Mouse (Mus musculus) kidney, adult 2 months (tissue): ENCODE data around the gene Cyth3. TPM values are rescaled to one million over a fixed set of nuclear protein-coding genes. Genes with fewer than 3 reads are reported as not detected.

ENCODE experiments used
- DNase-seq: peaks from one replicate; pipeline ENCODE4 v3.0.0; 2021
- H3K27ac ChIP-seq: fragments of 200-500 bp; 2 replicates; pipeline ENCODE4 v1.5.1; 2012; ENCODE audit warnings: low read depth, low read length, control low read depth, inconsistent platforms; ENCODE audit not compliant: insufficient read depth
- H3K27me3 ChIP-seq: fragments of 200-500 bp; replicated peaks from 2 replicates; pipeline ENCODE4 v1.6.1; 2012; ENCODE audit warnings: mild to moderate bottlenecking, moderate library complexity, low read length, inconsistent platforms; ENCODE audit not compliant: control insufficient read depth, insufficient read depth
- H3K36me3 ChIP-seq: fragments of 200-500 bp; 2 replicates; pipeline ENCODE4 v1.6.1; 2012; ENCODE audit warnings: mild to moderate bottlenecking, moderate library complexity, low read length, inconsistent platforms; ENCODE audit not compliant: control insufficient read depth, insufficient read depth
- H3K4me1 ChIP-seq: fragments of 200-500 bp; 2 replicates; pipeline ENCODE4 v1.6.1; 2011; ENCODE audit warnings: low read length; ENCODE audit not compliant: control insufficient read depth, insufficient read depth
- H3K4me3 ChIP-seq: fragments of 200-500 bp; 2 replicates; pipeline ENCODE4 v1.5.1; 2011; ENCODE audit warnings: mild to moderate bottlenecking, low read depth, low read length, control low read depth; ENCODE audit not compliant: insufficient read depth
- CTCF ChIP-seq: fragments of 200-500 bp; conservative IDR thresholded peaks from 2 replicates; pipeline ENCODE4 v1.5.1; 2011; ENCODE audit warnings: low read depth, mild to moderate bottlenecking, control low read depth, low read length, moderate library complexity, mixed read lengths; ENCODE audit not compliant: insufficient read depth, insufficient read length
- POLR2A ChIP-seq: fragments of 200-500 bp; IDR thresholded peaks from one replicate; pipeline ENCODE4 v1.6.1; 2011; ENCODE audit warnings: low read depth, low read length, control low read depth
- WGBS: fragments of 180-500 bp; shearing (Covaris S2); methylation state at CpG from one replicate; pipeline ENCODE4 v1.1.7; 2018; 5-methylcytosine and 5-hydroxymethylcytosine counted together
- polyA plus RNA-seq: library from polyadenylated mRNA; depleted of rRNA; stranded (reverse); fragments of >200 nt; gene quantifications from 2 replicates; pipeline ENCODE4 v1.2.3, GENCODE M21; 2012

Cyth3 gene
- polyA plus RNA-seq, 1 experiment = 22.8 TPM

- TF ChIP-seq POLR2A (no peak), CTCF (0 out of 2 replicates have a peak, but pooled peaks have one; percentile 1)
- no peak overlapping the region for H3K4me3 ChIP-seq
- H3K27ac ChIP-seq = no peak overlapping the region
- H3K4me1 ChIP-seq = no peaks in the 10 kb centered on the region
- 96% methylated on average over 10 of the region's 10 CpGs for WGBS
- no peaks in the 10 kb centered on the region for H3K27me3 ChIP-seq
- no peaks in the 10 kb centered on the region for H3K36me3 ChIP-seq
- DNase-seq = no peak
Observed at GRCm38 (mm10) chr5:143583081-143583480, 39.2 kb upstream of the Cyth3 start.

GRCm38 (mm10) chr5:143584982-143585381 is 37.3 kb upstream of the Cyth3 start:
- TF ChIP-seq CTCF (no peak), POLR2A (no peak)
- Histone ChIP-seq H3K27ac (no peak overlapping the region), H3K36me3 (no peaks in the 10 kb centered on the region), H3K4me1 (no peaks in the 10 kb centered on the region), H3K4me3 (no peak overlapping the region), H3K27me3 (no peaks in the 10 kb centered on the region)
- DNase-seq = no peak
- WGBS = 82% methylated on average over 5 of the region's 5 CpGs

- Histone ChIP-seq H3K36me3 (no peaks in the 10 kb centered on the region), H3K4me1 (no peaks in the 10 kb centered on the region), H3K4me3 (no peak overlapping the region), H3K27ac (no peak overlapping the region), H3K27me3 (no peaks in the 10 kb centered on the region)
- 68% methylated on average over 8 of the region's 8 CpGs for WGBS
- TF ChIP-seq CTCF = no peak
- no peak for TF ChIP-seq POLR2A
- peak; percentile 21 for DNase-seq
Observed at GRCm38 (mm10) chr5:143586386-143586785, 35.9 kb upstream of the Cyth3 start.

- peak; percentile 13 for DNase-seq
- TF ChIP-seq CTCF (no peak), POLR2A (no peak)
- Histone ChIP-seq H3K27ac (no peak overlapping the region), H3K4me1 (no peaks in the 10 kb centered on the region), H3K36me3 (no peaks in the 10 kb centered on the region), H3K4me3 (no peak overlapping the region), H3K27me3 (no peaks in the 10 kb centered on the region)
- 32% methylated on average over 17 of the region's 17 CpGs for WGBS
Observed at GRCm38 (mm10) chr5:143589108-143589507, 33.1 kb upstream of the Cyth3 start.

- 81% methylated on average over 5 of the region's 5 CpGs for WGBS
- no peak for DNase-seq
- no peak for TF ChIP-seq POLR2A
- TF ChIP-seq CTCF = no peak
- Histone ChIP-seq H3K36me3 (no peaks in the 10 kb centered on the region), H3K27ac (no peak overlapping the region), H3K4me3 (no peak overlapping the region), H3K4me1 (no peaks in the 10 kb centered on the region), H3K27me3 (no peaks in the 10 kb centered on the region)
Observed at GRCm38 (mm10) chr5:143592926-143593325, 29.3 kb upstream of the Cyth3 start.

GRCm38 (mm10) chr5:143593563-143594146 is 28.6 kb upstream of the Cyth3 start:
- TF ChIP-seq CTCF = no peak
- TF ChIP-seq POLR2A = no peak
- H3K27ac ChIP-seq = peak overlapping the region; percentile 75; the same call in 1 of the 2 replicates

GRCm38 (mm10) chr5:143594291-143595065 is 27.8 kb upstream of the Cyth3 start:
- Histone ChIP-seq H3K4me1 (no peaks in the 10 kb centered on the region), H3K27me3 (no peaks in the 10 kb centered on the region), H3K27ac (no peak overlapping the region), H3K4me3 (no peak overlapping the region), H3K36me3 (no peaks in the 10 kb centered on the region)
- WGBS = 93% methylated on average over 3 of the region's 3 CpGs
- TF ChIP-seq POLR2A = no peak
- no peak for TF ChIP-seq CTCF
- DNase-seq = no peak

More at GRCm38 (mm10) chr5:143593563-143594146, 28.6 kb upstream of the Cyth3 start:
- Histone ChIP-seq H3K4me1 (no peaks in the 10 kb centered on the region), H3K4me3 (no peak overlapping the region), H3K36me3 (no peaks in the 10 kb centered on the region), H3K27me3 (no peaks in the 10 kb centered on the region)
- DNase-seq = peak; percentile 36
- WGBS = 71% methylated on average over 11 of the region's 11 CpGs
